Mouse (Mus musculus) CD4-positive, CD25-positive, alpha-beta regulatory T cell, adult 2 months (primary cell): Measurements from ENCODE around the gene Rnd1.

ENCODE experiments used
- DNase-seq: peaks from one replicate; pipeline ENCODE4 v3.0.0-alpha.2; 2012; ENCODE audit warnings: low read depth, low spot score

Gene Rnd1

DNA sequence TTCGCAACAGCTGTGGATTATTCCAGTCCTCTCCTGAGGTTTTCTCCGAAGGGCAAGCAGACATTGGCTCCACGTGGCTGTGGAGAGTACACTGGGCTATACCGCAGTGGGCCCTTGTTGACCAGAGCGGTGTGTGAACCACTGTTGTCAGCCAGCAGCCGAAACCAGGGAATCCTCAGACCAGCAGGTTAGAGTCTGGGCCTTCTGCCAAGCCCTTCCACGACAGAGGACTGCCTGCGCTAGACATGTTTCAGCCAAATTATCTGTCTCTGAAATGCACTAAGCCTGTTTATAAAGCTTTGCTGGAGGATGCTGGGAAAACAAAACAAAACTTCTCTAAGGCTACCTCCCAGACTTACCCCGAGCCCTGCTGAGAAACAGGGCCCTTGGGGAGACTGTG lies 62.7 kb downstream of the Rnd1 start:
- DNase-seq = no peak
